Mouse (Mus musculus) spleen, adult 2 months (tissue): ENCODE results near the gene Caln1.

Experiments used
- CTCF ChIP-seq: fragments of 200-500 bp; IDR thresholded peaks from 2 replicates; pipeline ENCODE4 v1.5.1; 2011; ENCODE audit warnings: mild to moderate bottlenecking, inconsistent platforms; ENCODE audit not compliant: insufficient read depth, insufficient read length, insufficient replicate concordance; ENCODE audit errors: extremely low read depth
- POLR2A ChIP-seq: fragments of 200-500 bp; IDR thresholded peaks from 2 replicates; pipeline ENCODE4 v1.6.1; 2011; ENCODE audit warnings: low read depth, low read length, inconsistent platforms

GRCm38 (mm10) chr5:130476741-130477140, 107.5 kb downstream of the Caln1 start:
- TF ChIP-seq POLR2A (no peak), CTCF (no peak)
